Mouse (Mus musculus): Measurements from ENCODE around the gene A230072I06Rik. TPM values are rescaled to one million over a fixed set of nuclear protein-coding genes. Genes with fewer than 3 reads are reported as not detected.

The A230072I06Rik gene
- total and polyA plus RNA-seq, 3 experiments: not detected

DNA sequence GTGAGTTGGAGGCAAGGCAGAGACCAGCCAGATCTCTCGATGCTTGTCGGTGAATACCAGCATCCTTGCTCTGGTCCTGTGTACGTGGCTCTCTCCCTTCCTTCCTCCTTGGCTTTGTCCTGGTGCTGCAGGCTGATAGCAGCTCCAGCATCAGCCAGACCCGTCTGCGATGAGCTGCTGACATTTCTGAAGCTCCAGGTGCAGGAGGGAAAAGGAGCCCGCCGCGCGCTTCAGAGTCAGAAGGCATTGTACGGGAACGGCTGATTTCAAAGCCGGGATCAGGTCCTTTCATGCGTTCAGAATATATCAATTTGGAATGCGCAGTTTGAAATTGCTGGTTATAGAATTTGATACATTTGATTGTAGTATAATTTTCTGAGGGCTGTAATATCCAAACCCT is 23.4 kb downstream of the A230072I06Rik start:
- Histone ChIP-seq H3K27me3 (replicated peaks) (peaks cover 68% of the 10 kb centered on the region), H3K4me1 (ENCODE audit: control insufficient read depth in 1 of 2, insufficient read depth in 2 of 2) (no peaks in the 10 kb centered on the region), H3K4me3 (replicated peaks in 1 of 3; ENCODE audit: low read depth in 2 of 3, low read length in 2 of 3, poor library complexity in 1 of 3) (no peak overlapping the region), H3K9me3 (replicated peaks; ENCODE audit: low read length) (no peaks in the 10 kb centered on the region), H3K79me2 (replicated peaks; ENCODE audit: control insufficient read depth, extremely low read depth, insufficient read depth, poor library complexity, severe bottlenecking) (no peaks in the 10 kb centered on the region), H3K9ac (ENCODE audit: insufficient read depth, low read depth) (no peak overlapping the region), H3K36me3 (replicated peaks in 1 of 2; ENCODE audit: control insufficient read depth in 1 of 2, insufficient read depth in 1 of 2, low read length in 1 of 2) (no peaks in the 10 kb centered on the region), H3K4me2 (ENCODE audit: insufficient read depth, low read depth, poor library complexity, severe bottlenecking) (no peak overlapping the region), H3K27ac (ENCODE audit: insufficient read depth, low read depth) (no peak overlapping the region)
- dilution Hi-C loops (cut with MboI; ENCODE audit: extremely low pct_ligation_motif_present, extremely low pct_unique_long_range_greater_than_20kb, low sequenced_read_pairs): no loop called here
- TF ChIP-seq SMC3 (IDR thresholded peaks at IDR 0.05; ENCODE audit: low read depth, low read length) (no peak), ELF1 (IDR thresholded peaks at IDR 0.05; ENCODE audit: low read depth, low read length) (no peak), JUND (conservative IDR thresholded peaks at IDR 0.05; ENCODE audit: low read depth, low read length) (no peak), ETS1 (conservative IDR thresholded peaks at IDR 0.05; ENCODE audit: low read depth, low read length) (no peak), NELFE (IDR thresholded peaks at IDR 0.05; ENCODE audit: low read depth, low read length) (no peak), POLR2AphosphoS2 (IDR thresholded peaks at IDR 0.05; ENCODE audit: low read depth, low read length) (no peak), ZMIZ1 (IDR thresholded peaks at IDR 0.05; ENCODE audit: low read depth, low read length) (no peak), MYC (IDR thresholded peaks at IDR 0.05; ENCODE audit: low read depth, low read length) (no peak), PAX5 (IDR thresholded peaks at IDR 0.05; ENCODE audit: low read length) (no peak), IRF4 (IDR thresholded peaks at IDR 0.05; ENCODE audit: low read depth, low read length) (no peak), USF1 (IDR thresholded peaks at IDR 0.05; ENCODE audit: low read depth, low read length) (no peak), RCOR1 (conservative IDR thresholded peaks at IDR 0.05; ENCODE audit: low read depth, low read length) (no peak), NRF1 (IDR thresholded peaks at IDR 0.05; ENCODE audit: low read depth, low read length) (no peak), ZKSCAN1 (IDR thresholded peaks at IDR 0.05; ENCODE audit: borderline replicate concordance, low read depth, low read length) (no peak)
- DNase-seq (ENCODE audit: extremely low read depth): no peak
- in situ Hi-C loops (cut with MboI; ENCODE audit: low pct_ligation_motif_present, low pct_unique_long_range_greater_than_20kb, low sequenced_read_pairs): no loop called here

DNA sequence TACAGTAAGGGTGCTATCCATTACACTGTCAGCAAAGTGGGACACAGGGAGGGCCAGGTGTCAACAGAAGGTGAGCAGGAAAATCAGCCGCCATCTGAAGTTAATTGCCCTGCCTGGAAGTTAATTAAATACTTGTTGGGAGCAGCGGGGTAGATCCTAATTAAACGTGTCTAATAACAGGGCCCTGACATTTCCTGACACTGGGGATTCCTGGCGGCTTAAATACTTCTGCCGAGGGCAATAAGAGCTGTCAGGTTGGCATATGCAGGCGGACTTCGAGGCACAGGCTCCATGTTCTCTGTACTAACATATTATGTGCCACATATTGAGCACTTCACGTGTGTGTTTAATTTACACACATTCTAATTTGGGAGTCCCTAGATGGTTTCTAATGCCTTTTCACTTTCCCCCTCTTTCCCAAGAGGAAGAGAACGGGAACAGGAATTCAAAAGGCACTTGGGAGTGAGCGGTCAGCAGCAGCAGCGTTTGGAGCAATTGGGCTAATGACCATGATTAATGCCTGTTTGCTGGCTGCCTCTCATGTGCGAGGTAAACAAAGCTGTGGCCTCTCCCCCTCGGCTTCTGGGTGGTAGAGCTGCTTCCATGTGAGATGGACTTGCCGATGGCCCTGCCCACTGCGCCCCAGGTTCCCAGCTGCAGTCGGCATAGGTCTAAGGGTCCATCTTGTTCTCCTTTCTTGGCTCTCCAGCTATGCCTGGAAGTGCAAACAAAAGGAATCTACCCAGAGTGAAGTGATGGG is 34.5 kb downstream of the A230072I06Rik start:
- H3K36me3 ChIP-seq (replicated peaks in 1 of 2; ENCODE audit: control insufficient read depth in 1 of 2, insufficient read depth in 1 of 2, low read length in 1 of 2): no peaks in the 10 kb centered on the region
- peaks cover 84% of the 10 kb centered on the region for H3K27me3 ChIP-seq (replicated peaks)
- H3K9ac ChIP-seq (ENCODE audit: insufficient read depth, low read depth): no peak overlapping the region
- in situ Hi-C loops (cut with MboI; ENCODE audit: low pct_ligation_motif_present, low pct_unique_long_range_greater_than_20kb, low sequenced_read_pairs) (no loop called here), dilution Hi-C loops (cut with MboI; ENCODE audit: extremely low pct_ligation_motif_present, extremely low pct_unique_long_range_greater_than_20kb, low sequenced_read_pairs) (no loop called here)
- TF ChIP-seq EP300 (IDR thresholded peaks at IDR 0.05; ENCODE audit: low read length) (no peak), POLR2A (IDR thresholded peaks at IDR 0.05; ENCODE audit: low read depth, low read length) (no peak), JUND (conservative IDR thresholded peaks at IDR 0.05; ENCODE audit: low read depth, low read length) (no peak), NELFE (IDR thresholded peaks at IDR 0.05; ENCODE audit: low read depth, low read length) (no peak), IRF4 (IDR thresholded peaks at IDR 0.05; ENCODE audit: low read depth, low read length) (no peak), ELF1 (IDR thresholded peaks at IDR 0.05; ENCODE audit: low read depth, low read length) (no peak), KAT2A (IDR thresholded peaks at IDR 0.05; ENCODE audit: insufficient replicate concordance, low read length) (no peak), RCOR1 (conservative IDR thresholded peaks at IDR 0.05; ENCODE audit: low read depth, low read length) (no peak), TCF12 (IDR thresholded peaks at IDR 0.05; ENCODE audit: low read depth, low read length) (no peak), MEF2A (IDR thresholded peaks at IDR 0.05; ENCODE audit: borderline replicate concordance, low read depth, low read length) (no peak)
- DNase-seq (ENCODE audit: extremely low read depth): no peak
- no peak overlapping the region for H3K4me2 ChIP-seq (ENCODE audit: insufficient read depth, low read depth, poor library complexity, severe bottlenecking)
- H3K27ac ChIP-seq (ENCODE audit: insufficient read depth, low read depth): no peak overlapping the region
- no peaks in the 10 kb centered on the region for H3K4me1 ChIP-seq (ENCODE audit: control insufficient read depth in 1 of 2, insufficient read depth in 2 of 2)
- no peak overlapping the region for H3K4me3 ChIP-seq (replicated peaks in 1 of 3; ENCODE audit: low read depth in 2 of 3, low read length in 2 of 3, poor library complexity in 1 of 3)
- H3K79me2 ChIP-seq (replicated peaks; ENCODE audit: control insufficient read depth, extremely low read depth, insufficient read depth, poor library complexity, severe bottlenecking): no peaks in the 10 kb centered on the region
- H3K9me3 ChIP-seq (replicated peaks; ENCODE audit: low read length): peaks cover 2% of the 10 kb centered on the region
